Mouse (Mus musculus) lung, postnatal 0 days (tissue): Measurements from ENCODE around the gene Gadl1.

ENCODE experiments used
- CTCF ChIP-seq: IDR thresholded peaks from 2 replicates; pipeline ENCODE4 v1.5.1; 2016; ENCODE audit warnings: antibody characterized with exemption, mild to moderate bottlenecking
- EP300 ChIP-seq: IDR thresholded peaks from 2 replicates; pipeline ENCODE4 v1.6.1; 2016; ENCODE audit warnings: antibody characterized with exemption, mild to moderate bottlenecking, control low read depth

- no peak for TF ChIP-seq CTCF
- TF ChIP-seq EP300, result no peak
Measured at GRCm38 (mm10) chr9:116091921-116092320, 182.7 kb downstream of the Gadl1 start.
